In genomic region chr1:161575939-161576338, GRCm38 (mm10) we compare ENCODE assay signal across 14 mouse cellular contexts.
DNase-seq lines count a peak whose midpoint lies in the region; ATAC-seq and TF ChIP-seq lines count a peak whose summit lies in the region.
"Had no signal": no experiment of that assay in that cellular context is flagged by ENCODE, and none has a peak within 500 bp of the region (broad histone marks: within the 10 kb centered on the region; RNA-seq: fewer than 3 reads in every experiment).

No protein-coding gene starts in this region.

- H3K27ac ChIP-seq in hindbrain, postnatal 0 days, result no peak overlapping the region; the same call in 1 of the 2 replicates
- no peak overlapping the region for H3K27ac ChIP-seq in hindbrain, embryonic 10.5 days
- no peak overlapping the region for H3K27ac ChIP-seq in neural tube, embryonic 13.5 days (replicated peaks)
- no peak overlapping the region for H3K27ac ChIP-seq in neural tube, embryonic 15.5 days (replicated peaks)
- H3K27ac ChIP-seq: heart, adult 2 months; left cerebral cortex, adult 2 months; stomach, embryonic 15.5 days had no signal

- no peak overlapping the region for H3K4me3 ChIP-seq in hindbrain, postnatal 0 days (ENCODE audit: low read length)
- H3K4me3 ChIP-seq in hindbrain, embryonic 10.5 days, result no peak overlapping the region
- H3K4me3 ChIP-seq in neural tube, embryonic 13.5 days, result no peak overlapping the region
- no peak overlapping the region for H3K4me3 ChIP-seq in neural tube, embryonic 15.5 days (replicated peaks)
- H3K4me3 ChIP-seq: heart, adult 2 months; left cerebral cortex, adult 2 months; myocyte; stomach, embryonic 15.5 days had no signal

- WGBS in hindbrain, postnatal 0 days, result 32% methylated on average over 7 of the region's 7 CpGs
- whole genome bisulfite sequencing in hindbrain, embryonic 10.5 days, result 74% methylated on average over 7 of the region's 7 CpGs
- 57% methylated on average over 7 of the region's 7 CpGs for WGBS in neural tube, embryonic 13.5 days
- 40% methylated on average over 7 of the region's 7 CpGs for WGBS in neural tube, embryonic 15.5 days

- no peak for TF ChIP-seq CTCF in hindbrain, postnatal 0 days (IDR thresholded peaks at IDR 0.05; ENCODE audit: low read depth)

- DNase-seq in cerebellum, postnatal 14 days, result peak; percentile 62 to 72
- DNase-seq in cerebellum, adult 18-20 months, result no peak
- DNase-seq in hindbrain, postnatal 0 days (ENCODE audit: low spot score), result peak; percentile 66
- DNase-seq in hindbrain, embryonic 10.5 days (ENCODE audit: low spot score), result no peak
- no peak for DNase-seq in neural tube, embryonic 10.5 days (ENCODE audit: extremely low spot score, low spot score)
- no peak for DNase-seq in layer of hippocampus, adult 11-12 months (ENCODE audit: low spot score)
- DNase-seq: heart, adult 2 months; heart, postnatal 4 days had no signal

- no peaks in the 10 kb centered on the region for H3K4me1 ChIP-seq in hindbrain, postnatal 0 days (ENCODE audit: insufficient read depth, low read length)
- no peaks in the 10 kb centered on the region for H3K4me1 ChIP-seq in hindbrain, embryonic 10.5 days (replicated peaks)
- no peaks in the 10 kb centered on the region for H3K4me1 ChIP-seq in neural tube, embryonic 13.5 days (replicated peaks)
- peaks cover 11% of the 10 kb centered on the region for H3K4me1 ChIP-seq in neural tube, embryonic 15.5 days
- H3K4me1 ChIP-seq: stomach, embryonic 15.5 days had no signal

- no peaks in the 10 kb centered on the region for H3K36me3 ChIP-seq in hindbrain, postnatal 0 days (ENCODE audit: insufficient read depth, low read length)
- no peaks in the 10 kb centered on the region for H3K36me3 ChIP-seq in hindbrain, embryonic 10.5 days
- H3K36me3 ChIP-seq in neural tube, embryonic 13.5 days, result no peaks in the 10 kb centered on the region
- H3K36me3 ChIP-seq in neural tube, embryonic 15.5 days, result no peaks in the 10 kb centered on the region
- H3K36me3 ChIP-seq: G1E; stomach, embryonic 15.5 days had no signal

- H3K9ac ChIP-seq in hindbrain, postnatal 0 days (replicated peaks; ENCODE audit: low read length), result no peak overlapping the region
- H3K9ac ChIP-seq in neural tube, embryonic 13.5 days, result no peak overlapping the region
- H3K9ac ChIP-seq in neural tube, embryonic 15.5 days (replicated peaks), result no peak overlapping the region
- H3K9ac ChIP-seq: stomach, embryonic 15.5 days had no signal

- H3K9me3 ChIP-seq in hindbrain, postnatal 0 days (ENCODE audit: low read length), result no peaks in the 10 kb centered on the region
- no peaks in the 10 kb centered on the region for H3K9me3 ChIP-seq in hindbrain, embryonic 10.5 days
- H3K9me3 ChIP-seq in neural tube, embryonic 13.5 days, result no peaks in the 10 kb centered on the region
- H3K9me3 ChIP-seq in neural tube, embryonic 15.5 days (replicated peaks), result no peaks in the 10 kb centered on the region
- H3K9me3 ChIP-seq: G1E; stomach, embryonic 15.5 days had no signal

- H3K27me3 ChIP-seq in hindbrain, postnatal 0 days (ENCODE audit: insufficient read depth, low read length), result no peaks in the 10 kb centered on the region
- H3K27me3 ChIP-seq in hindbrain, embryonic 10.5 days (ENCODE audit: insufficient read depth, poor library complexity, severe bottlenecking), result no peaks in the 10 kb centered on the region
- no peaks in the 10 kb centered on the region for H3K27me3 ChIP-seq in neural tube, embryonic 13.5 days
- H3K27me3 ChIP-seq in neural tube, embryonic 15.5 days (replicated peaks), result no peaks in the 10 kb centered on the region
- H3K27me3 ChIP-seq: stomach, embryonic 15.5 days had no signal

- ATAC-seq in hindbrain, postnatal 0 days, result peak; percentile 59; the same call in 1 of the 2 replicates
- ATAC-seq in neural tube, embryonic 13.5 days (ENCODE audit: low read depth), result 0 out of 2 replicates have a peak, but pooled peaks have one; percentile 43
- ATAC-seq in neural tube, embryonic 15.5 days (ENCODE audit: low FRiP score), result peak; percentile 84

- no peak overlapping the region for H3K4me2 ChIP-seq in hindbrain, postnatal 0 days (ENCODE audit: low read depth, low read length)
- no peak overlapping the region for H3K4me2 ChIP-seq in neural tube, embryonic 13.5 days
- H3K4me2 ChIP-seq in neural tube, embryonic 15.5 days, result peak overlapping the region; percentile 2; the same call in 1 of the 2 replicates
- H3K4me2 ChIP-seq: stomach, embryonic 15.5 days had no signal

Comparison
In these comparisons a context has a peak if more than half of its experiments do, and no peak if none do; other contexts are left out.
1. DNase-seq: peak in cerebellum, postnatal 14 days (2 of 2) and hindbrain, postnatal 0 days (single experiment); none in cerebellum, adult 18-20 months (0 of 2), hindbrain, embryonic 10.5 days (single experiment), neural tube, embryonic 10.5 days (single experiment) and layer of hippocampus, adult 11-12 months (single experiment).
2. Peak in every context shown above with its lines, with median percentiles within 50 percentile points of each other: ATAC-seq.